Mouse (Mus musculus) spleen, postnatal 36 days (tissue): ENCODE measurements at regions not wholly inside any gene's neighbourhood (a gene's known extent, or its start where the extent isn't known, plus 50 kb on each side); places are given as distances from the start of the nearest gene placed in this dataset.

Experiments
- DNase-seq, 2 experiments: peaks; one replicate each; pipeline ENCODE4 v3.0.0; 2022; ENCODE audit warnings: low spot score in 2 of 2, mixed read lengths in 1 of 2

DNA sequence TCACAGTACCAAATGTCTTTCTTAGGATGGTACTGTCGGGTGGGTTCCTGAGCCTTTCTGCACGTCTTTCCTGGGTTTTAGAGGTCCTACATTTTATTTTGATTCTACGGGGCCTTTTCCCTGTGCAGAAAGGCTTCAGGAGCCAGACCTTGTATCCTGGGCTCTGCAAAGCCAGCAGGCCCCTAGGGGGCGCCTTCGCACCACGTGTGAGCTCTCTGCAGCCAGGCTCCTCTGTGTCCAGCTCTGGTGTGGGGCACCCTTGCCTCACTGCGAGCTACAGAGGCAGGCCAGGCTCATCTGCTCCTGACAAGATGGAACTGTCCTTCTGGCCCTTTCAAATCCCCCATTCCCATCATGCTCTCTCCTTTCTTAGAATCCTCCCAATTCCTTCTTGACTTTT is 53.3 kb upstream of the Usp3 start:
- peak; percentile 72 to 78 for DNase-seq

DNA sequence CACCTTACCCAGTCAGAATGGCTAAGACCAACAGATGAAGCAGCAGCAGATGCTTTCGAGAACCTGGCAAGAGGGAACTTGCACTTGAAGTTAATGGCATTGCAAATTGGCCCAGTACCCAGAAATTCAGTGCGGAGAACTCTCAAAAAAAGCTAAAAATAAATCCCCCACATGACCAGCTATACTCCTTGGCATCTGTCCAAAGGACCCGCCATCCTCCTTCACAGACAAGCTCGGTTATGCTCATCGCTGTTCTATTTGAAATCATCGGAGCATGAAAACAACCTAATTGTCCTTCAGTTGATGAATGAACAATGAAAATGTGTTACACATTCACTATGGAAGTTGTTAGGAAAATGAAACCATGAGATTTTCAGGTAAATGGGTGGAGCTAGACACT is 58.4 kb upstream of the Usp3 start:
- no peak for DNase-seq

DNA sequence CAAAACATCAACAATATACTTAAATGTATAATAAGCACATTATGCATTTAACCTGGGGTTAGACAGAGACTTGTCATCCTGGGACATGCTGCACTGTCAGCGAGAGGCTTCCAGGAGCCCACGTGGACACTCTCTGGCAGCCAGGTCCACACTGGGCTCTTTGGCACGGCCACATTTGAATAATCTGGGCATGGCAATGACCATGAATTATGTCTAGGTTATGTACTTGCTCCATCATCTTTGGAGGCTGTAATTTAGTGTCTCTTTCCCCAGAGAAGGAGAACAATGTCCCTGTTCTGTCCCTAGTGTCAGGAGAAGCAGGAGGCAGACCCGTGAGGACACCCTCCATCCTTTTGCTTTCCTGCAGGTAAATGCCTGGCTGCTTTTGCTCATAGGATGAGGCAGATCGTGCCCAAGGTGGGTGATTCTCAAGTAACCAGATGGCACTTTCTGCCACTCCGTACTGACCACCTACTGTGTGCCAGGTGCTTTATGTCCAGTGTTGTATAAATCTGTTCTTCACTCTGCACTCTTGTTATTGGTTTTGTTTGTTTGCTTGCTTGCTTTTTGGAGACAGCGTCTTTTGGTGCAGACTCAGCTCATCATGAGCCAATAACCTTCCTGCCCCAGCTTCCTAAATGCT is 56.2 kb upstream of the Car12 start:
- no peak for DNase-seq

DNA sequence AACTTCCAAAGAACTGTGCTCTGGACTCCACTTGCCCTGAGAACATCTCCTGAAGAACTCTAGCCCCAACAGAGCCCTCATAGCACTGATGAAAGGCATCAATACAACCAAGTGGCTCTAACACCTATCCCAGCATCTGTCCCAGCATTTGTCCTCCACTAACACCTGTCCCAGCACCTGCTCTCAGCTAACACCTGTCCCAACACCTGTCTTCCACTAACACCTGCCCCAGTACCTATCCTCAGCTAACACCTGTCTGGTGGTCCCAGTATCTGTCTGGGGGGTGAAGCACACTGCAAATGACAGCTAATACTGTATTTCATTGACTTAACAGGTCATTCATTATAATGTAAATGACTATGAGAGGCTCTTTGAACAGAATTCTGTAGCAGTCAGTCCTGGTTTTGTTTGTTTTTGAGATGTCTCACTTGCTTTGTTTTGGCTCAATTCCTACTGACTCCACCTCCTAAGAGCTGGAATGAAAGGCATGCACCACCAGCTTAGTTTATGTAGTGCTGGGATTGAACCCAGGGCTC is 54.7 kb upstream of the Car12 start:
- no peak for DNase-seq

DNA sequence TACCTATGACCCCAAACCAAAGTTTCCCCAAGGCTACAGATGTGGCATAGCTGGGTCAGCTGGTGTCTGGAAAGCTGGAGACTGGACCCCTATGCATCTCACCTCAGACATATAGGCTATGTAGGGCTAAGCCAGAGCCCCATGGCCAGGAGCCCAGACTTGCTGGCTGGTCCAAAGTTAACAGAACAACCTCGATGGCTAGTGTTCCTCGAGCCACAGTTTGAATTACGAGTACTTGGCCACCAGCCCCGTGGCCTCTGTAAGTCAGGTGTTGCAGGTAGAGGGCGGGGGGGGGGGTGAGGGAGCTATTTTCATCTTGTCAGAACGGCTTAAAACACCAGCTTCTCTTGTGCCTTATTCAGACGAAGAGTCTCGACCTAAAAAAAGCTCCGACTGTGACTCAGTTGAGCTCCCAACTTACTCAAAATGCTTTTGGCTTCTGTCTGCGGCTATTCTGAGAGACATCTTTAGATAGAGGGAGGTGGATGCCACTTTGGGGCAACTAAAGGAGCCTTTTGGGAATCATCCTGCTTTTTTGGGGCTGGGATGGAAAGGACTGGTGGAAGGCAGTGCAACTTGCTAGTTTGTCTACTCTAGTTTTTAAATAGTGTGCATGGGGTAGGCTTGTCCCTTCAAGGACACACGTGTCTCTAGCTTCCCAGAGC is 53.6 kb upstream of the Car12 start:
- no peak for DNase-seq

DNA sequence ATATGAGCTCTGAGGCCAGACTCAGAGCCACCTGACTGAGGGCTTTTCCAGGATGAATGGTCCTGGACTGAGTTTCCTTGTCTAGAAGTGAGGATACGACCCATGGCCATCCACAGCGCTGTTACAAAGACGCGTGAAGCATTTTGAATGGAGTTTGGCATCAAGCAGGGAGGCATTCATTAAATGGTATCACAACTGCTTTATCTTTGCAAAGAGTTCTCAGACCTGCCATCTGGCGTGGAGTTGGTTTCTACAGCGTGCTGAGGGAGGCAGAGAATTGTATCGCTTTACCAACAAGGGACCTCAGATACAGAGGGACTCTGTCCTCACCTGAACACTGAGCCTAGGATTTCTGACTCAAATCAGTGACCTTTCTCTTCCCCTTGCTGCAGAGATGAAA is 51.9 kb upstream of the Car12 start:
- no peak for DNase-seq

DNA sequence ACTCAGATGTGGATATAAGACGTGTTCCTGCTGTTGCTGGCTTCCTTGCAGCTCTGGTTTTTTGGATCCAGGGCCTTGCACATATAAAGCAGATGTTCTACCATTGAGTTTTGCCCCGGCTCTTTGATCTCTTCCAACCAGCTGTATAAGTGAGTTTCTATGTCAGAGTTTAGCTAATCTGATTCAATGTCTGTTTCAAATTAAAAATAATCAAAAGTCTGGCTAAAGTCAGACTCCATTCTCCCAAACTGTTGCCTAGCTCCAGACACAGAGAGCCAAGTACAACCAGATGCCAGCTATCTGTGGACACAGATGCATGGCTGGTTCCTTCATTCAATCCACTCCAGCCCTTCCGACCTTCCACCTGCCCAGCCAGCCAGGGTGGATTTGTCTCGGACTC is 51.0 kb upstream of the Car12 start:
- DNase-seq: no peak
